In genomic region chr4:151528436-151528835, GRCm38 (mm10) we compare ENCODE assay signal across 16 mouse cellular contexts.
"Had no signal": no experiment of that assay in that cellular context is flagged by ENCODE, and none has a peak within 500 bp of the region (broad histone marks: within the 10 kb centered on the region; RNA-seq: fewer than 3 reads in every experiment).

No protein-coding gene starts in this region.

- H3K36me3 ChIP-seq: neural tube, embryonic 12.5 days; neural tube, embryonic 13.5 days; neural tube, embryonic 15.5 days; stomach, embryonic 15.5 days had no signal

- H3K9ac ChIP-seq: neural tube, embryonic 12.5 days; neural tube, embryonic 13.5 days; neural tube, embryonic 15.5 days; stomach, embryonic 15.5 days had no signal

- H3K4me3 ChIP-seq: neural tube, embryonic 12.5 days; neural tube, embryonic 13.5 days; neural tube, embryonic 15.5 days; stomach, embryonic 15.5 days had no signal

- H3K4me1 ChIP-seq: neural tube, embryonic 12.5 days; stomach, embryonic 15.5 days had no signal

- H3K27me3 ChIP-seq: neural tube, embryonic 12.5 days; neural tube, embryonic 13.5 days; neural tube, embryonic 15.5 days; stomach, embryonic 15.5 days had no signal

- H3K9me3 ChIP-seq: neural tube, embryonic 12.5 days; neural tube, embryonic 13.5 days; neural tube, embryonic 15.5 days; stomach, embryonic 15.5 days had no signal

- DNase-seq: retina, postnatal 1 day; right cerebral cortex, adult 18-20 months; right cerebral cortex, postnatal 14 days; right cerebral cortex, postnatal 25 days; spleen, adult 18-20 months; thymus, adult 18-20 months; thymus, adult 2 months; thymus, postnatal 14 days; thymus, postnatal 25 days; thymus, postnatal 36 days; thymus, postnatal 4 days had no signal

- H3K27ac ChIP-seq: neural tube, embryonic 12.5 days; neural tube, embryonic 13.5 days; neural tube, embryonic 15.5 days; stomach, embryonic 15.5 days; stomach, postnatal 0 days had no signal

- H3K4me2 ChIP-seq: neural tube, embryonic 12.5 days; neural tube, embryonic 13.5 days; neural tube, embryonic 15.5 days; stomach, embryonic 15.5 days had no signal
